Mouse (Mus musculus) stomach, embryonic 14.5 days (tissue): ENCODE measurements at regions not wholly inside any gene's neighbourhood (a gene's known extent, or its start where the extent isn't known, plus 50 kb on each side); places are given as distances from the start of the nearest gene placed in this dataset.

Source experiments
- ATAC-seq: fragments of 200-750 bp; cut with Nextera tagmentation; 2 replicates; pipeline ENCODE4 v1.8.0; 2017; ENCODE audit warnings: low read depth, moderate TSS enrichment; ENCODE audit not compliant: insufficient number of reproducible peaks, insufficient read depth, low FRiP score
- H3K27ac ChIP-seq: fragments of 300-500 bp; sonication (generic); 2 replicates; pipeline ENCODE4 v1.5.1; 2014; ENCODE audit warnings: mild to moderate bottlenecking, low read length, moderate library complexity, mixed read lengths
- H3K27me3 ChIP-seq: fragments of 300-500 bp; sonication (generic); 2 replicates; pipeline ENCODE4 v1.6.1; 2014; ENCODE audit warnings: low read length, control low read depth, mixed read lengths; ENCODE audit not compliant: control insufficient read depth, insufficient read depth
- H3K36me3 ChIP-seq: fragments of 300-500 bp; sonication (generic); 2 replicates; pipeline ENCODE4 v1.6.1; 2014; ENCODE audit warnings: mild to moderate bottlenecking, control low read depth, low read length, moderate library complexity, mixed read lengths; ENCODE audit not compliant: control insufficient read depth, insufficient read depth
- H3K4me1 ChIP-seq: fragments of 300-500 bp; sonication (generic); 2 replicates; pipeline ENCODE4 v1.6.1; 2014; ENCODE audit warnings: low read length, control low read depth, mixed read lengths; ENCODE audit not compliant: control insufficient read depth, insufficient read depth
- H3K4me2 ChIP-seq: fragments of 300-500 bp; sonication (generic); replicated peaks from 2 replicates; pipeline ENCODE4 v1.6.1; 2014; ENCODE audit warnings: low read depth, low read length, control low read depth
- H3K4me3 ChIP-seq: fragments of 300-500 bp; sonication (generic); 2 replicates; pipeline ENCODE4 v1.5.1; 2014; ENCODE audit warnings: low read depth, low read length, control low read depth
- H3K9ac ChIP-seq: fragments of 300-500 bp; sonication (generic); replicated peaks from 2 replicates; pipeline ENCODE4 v1.6.1; 2014; ENCODE audit warnings: low read depth, mild to moderate bottlenecking, control low read depth, low read length, moderate library complexity, mixed read lengths
- H3K9me3 ChIP-seq: fragments of 300-500 bp; sonication (generic); 2 replicates; pipeline ENCODE4 v1.6.1; 2016; ENCODE audit warnings: low read depth, low read length, control low read depth; ENCODE audit not compliant: control insufficient read depth
- WGBS: fragments of 180-500 bp; shearing (Covaris S2); extraction: QIAGEN DNeasy Blood & Tissue Kit; methylation state at CpG from one replicate; pipeline ENCODE4 v1.1.7; 2014; 5-methylcytosine and 5-hydroxymethylcytosine counted together

GRCm38 (mm10) chr11:48605223-48605824, 194.8 kb upstream of the Rack1 start:
- Histone ChIP-seq H3K36me3 (no peaks in the 10 kb centered on the region), H3K27me3 (no peaks in the 10 kb centered on the region), H3K4me2 (no peak overlapping the region), H3K4me3 (no peak overlapping the region), H3K9ac (no peak overlapping the region), H3K9me3 (no peaks in the 10 kb centered on the region), H3K27ac (peak overlapping the region; percentile 10; the same call in 1 of the 2 replicates), H3K4me1 (no peaks in the 10 kb centered on the region)
- 29% methylated on average over 5 of the region's 5 CpGs for WGBS
- no peak for ATAC-seq

DNA sequence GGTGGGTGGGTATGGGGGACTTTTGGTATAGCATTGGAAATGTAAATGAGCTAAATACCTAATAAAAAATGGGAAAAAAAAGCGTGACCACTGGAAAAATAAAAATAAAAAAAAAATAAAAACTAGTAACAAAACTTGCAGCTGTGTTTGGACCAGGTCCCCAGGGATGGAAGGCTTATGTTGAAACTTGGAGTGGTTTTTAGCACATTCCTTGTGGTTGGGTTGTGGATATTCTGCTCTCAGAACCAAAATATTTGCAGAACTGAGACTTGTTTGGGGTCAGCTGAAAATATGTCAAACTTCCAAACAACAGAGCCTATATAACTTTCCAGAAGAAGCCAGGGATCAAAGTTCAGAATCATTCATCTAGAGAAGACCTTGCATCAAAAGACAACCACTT, 199.0 kb upstream of the Rack1 start:
- 71% methylated on average over 1 of the region's 1 CpGs for WGBS
- Histone ChIP-seq H3K9me3 (no peaks in the 10 kb centered on the region), H3K4me3 (no peak overlapping the region), H3K4me2 (no peak overlapping the region), H3K9ac (no peak overlapping the region), H3K27ac (no peak overlapping the region), H3K27me3 (no peaks in the 10 kb centered on the region), H3K36me3 (no peaks in the 10 kb centered on the region), H3K4me1 (no peaks in the 10 kb centered on the region; the same call in 1 of the 2 replicates)
- ATAC-seq: no peak

GRCm38 (mm10) chr11:48599573-48600127, 200.5 kb upstream of the Rack1 start:
- Histone ChIP-seq H3K36me3 (no peaks in the 10 kb centered on the region), H3K9ac (no peak overlapping the region), H3K27me3 (no peaks in the 10 kb centered on the region), H3K4me1 (no peaks in the 10 kb centered on the region; the same call in 1 of the 2 replicates), H3K27ac (no peak overlapping the region), H3K4me3 (no peak overlapping the region), H3K4me2 (no peak overlapping the region), H3K9me3 (no peaks in the 10 kb centered on the region)
- WGBS: 41% methylated on average over 5 of the region's 5 CpGs
- ATAC-seq: no peak

- Histone ChIP-seq H3K27ac (no peak overlapping the region), H3K9me3 (no peaks in the 10 kb centered on the region)
These were observed 201.1 kb upstream of the Rack1 start for GRCm38 (mm10) chr11:48599033-48599432.

DNA sequence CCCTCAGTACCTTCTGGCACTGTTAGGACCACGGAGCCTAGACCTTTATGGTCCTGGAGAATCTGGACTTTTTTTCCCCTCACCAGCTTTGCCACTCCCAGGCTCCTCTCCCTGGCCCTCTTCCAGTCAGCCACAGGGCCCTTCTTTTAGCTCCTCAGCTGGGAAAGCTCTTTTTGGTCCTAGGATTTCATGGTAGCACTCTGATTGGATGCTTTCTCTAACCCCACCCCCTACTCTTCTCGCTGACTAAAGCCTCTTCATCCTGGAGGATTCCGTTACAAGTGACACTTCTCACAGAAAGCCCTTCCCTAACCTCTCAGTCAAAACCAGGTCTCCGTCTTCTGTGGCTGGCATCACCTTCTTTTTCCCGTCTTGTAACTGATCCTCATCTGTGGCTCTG, 205.7 kb upstream of the Rack1 start:
- H3K9me3 ChIP-seq: no peaks in the 10 kb centered on the region
- H3K27me3 ChIP-seq: no peaks in the 10 kb centered on the region
- H3K36me3 ChIP-seq: no peaks in the 10 kb centered on the region
- no peak overlapping the region for H3K4me3 ChIP-seq
- no peak overlapping the region for H3K4me2 ChIP-seq
- H3K9ac ChIP-seq: no peak overlapping the region
- WGBS: 22% methylated on average over 5 of the region's 5 CpGs
- H3K27ac ChIP-seq: no peak overlapping the region
- no peaks in the 10 kb centered on the region; the same call in 1 of the 2 replicates for H3K4me1 ChIP-seq
- no peak for ATAC-seq

More at GRCm38 (mm10) chr11:48599033-48599432, 201.1 kb upstream of the Rack1 start:
- no peak overlapping the region for H3K4me2 ChIP-seq
- no peak overlapping the region for H3K4me3 ChIP-seq
- H3K4me1 ChIP-seq: no peaks in the 10 kb centered on the region; the same call in 1 of the 2 replicates
- no peaks in the 10 kb centered on the region for H3K27me3 ChIP-seq
- no peaks in the 10 kb centered on the region for H3K36me3 ChIP-seq
- no peak overlapping the region for H3K9ac ChIP-seq
- no peak for ATAC-seq

DNA sequence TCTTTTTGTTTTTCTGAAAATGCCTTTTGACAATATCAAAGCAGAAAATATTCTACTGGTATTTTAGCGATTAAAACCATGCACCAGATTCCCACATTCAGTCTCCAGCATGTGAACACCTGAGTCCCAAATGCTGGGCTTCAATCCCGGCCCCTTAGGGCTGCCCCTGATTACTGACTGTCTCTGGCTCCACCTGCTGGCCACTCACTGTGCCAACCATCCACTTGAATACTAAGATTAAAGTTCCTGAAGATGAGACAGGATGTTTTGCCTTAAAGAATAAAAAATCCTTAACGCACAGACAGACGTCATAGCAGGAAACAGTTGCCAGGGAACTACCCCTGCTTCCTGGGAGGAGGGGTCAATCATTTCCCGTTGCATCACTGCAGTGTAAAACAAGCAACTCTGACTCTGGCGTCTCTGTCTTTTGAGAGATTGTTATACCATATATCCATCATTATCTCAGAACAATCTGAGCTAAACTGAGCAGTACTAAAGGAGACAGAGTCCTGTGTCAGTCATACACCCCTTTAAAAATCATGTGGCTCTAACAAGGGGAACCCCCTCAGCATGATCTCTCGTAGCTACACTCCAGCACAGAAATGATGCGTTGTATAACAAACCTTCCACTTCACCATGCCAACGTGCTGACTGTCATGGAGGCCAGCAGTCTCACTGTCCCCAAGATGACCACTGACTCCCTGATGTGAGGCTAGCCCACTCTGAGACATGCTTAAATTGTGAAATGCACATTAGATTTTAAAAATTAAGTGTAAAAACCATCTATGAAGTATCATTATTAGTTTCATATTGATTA, 211.1 kb upstream of the Rack1 start:
- 29% methylated on average over 9 of the region's 9 CpGs for WGBS
- no peak overlapping the region for H3K4me2 ChIP-seq
- ATAC-seq: 0 out of 2 replicates have a peak, but pooled peaks have one; percentile 46
- no peak overlapping the region for H3K9ac ChIP-seq
- no peak overlapping the region for H3K4me3 ChIP-seq
- no peaks in the 10 kb centered on the region for H3K27me3 ChIP-seq
- H3K9me3 ChIP-seq: no peaks in the 10 kb centered on the region
- no peaks in the 10 kb centered on the region for H3K36me3 ChIP-seq
- no peaks in the 10 kb centered on the region for H3K4me1 ChIP-seq
- no peak overlapping the region for H3K27ac ChIP-seq

DNA sequence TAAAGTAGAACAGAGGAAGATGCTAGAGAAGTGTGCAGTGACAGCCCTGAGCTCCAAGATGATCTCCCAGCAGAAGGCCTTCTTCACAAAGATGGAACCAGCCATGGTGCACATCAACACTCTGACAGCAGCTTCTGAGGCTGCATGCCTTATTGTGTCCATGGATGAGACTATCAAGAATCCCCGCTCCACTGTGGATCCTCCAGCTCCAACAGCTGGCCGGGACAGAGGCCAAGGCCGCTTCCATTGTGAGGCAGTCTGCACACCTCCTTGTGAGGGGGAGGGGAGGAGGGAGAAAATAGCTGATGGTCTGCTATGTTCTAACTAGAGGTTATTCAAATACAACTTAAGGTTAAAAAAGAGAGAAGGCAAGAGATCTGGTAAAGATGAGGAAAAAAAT, 231.4 kb upstream of the Rack1 start:
- H3K27ac ChIP-seq: no peak overlapping the region
- ATAC-seq: no peak
- no peaks in the 10 kb centered on the region for H3K4me1 ChIP-seq

DNA sequence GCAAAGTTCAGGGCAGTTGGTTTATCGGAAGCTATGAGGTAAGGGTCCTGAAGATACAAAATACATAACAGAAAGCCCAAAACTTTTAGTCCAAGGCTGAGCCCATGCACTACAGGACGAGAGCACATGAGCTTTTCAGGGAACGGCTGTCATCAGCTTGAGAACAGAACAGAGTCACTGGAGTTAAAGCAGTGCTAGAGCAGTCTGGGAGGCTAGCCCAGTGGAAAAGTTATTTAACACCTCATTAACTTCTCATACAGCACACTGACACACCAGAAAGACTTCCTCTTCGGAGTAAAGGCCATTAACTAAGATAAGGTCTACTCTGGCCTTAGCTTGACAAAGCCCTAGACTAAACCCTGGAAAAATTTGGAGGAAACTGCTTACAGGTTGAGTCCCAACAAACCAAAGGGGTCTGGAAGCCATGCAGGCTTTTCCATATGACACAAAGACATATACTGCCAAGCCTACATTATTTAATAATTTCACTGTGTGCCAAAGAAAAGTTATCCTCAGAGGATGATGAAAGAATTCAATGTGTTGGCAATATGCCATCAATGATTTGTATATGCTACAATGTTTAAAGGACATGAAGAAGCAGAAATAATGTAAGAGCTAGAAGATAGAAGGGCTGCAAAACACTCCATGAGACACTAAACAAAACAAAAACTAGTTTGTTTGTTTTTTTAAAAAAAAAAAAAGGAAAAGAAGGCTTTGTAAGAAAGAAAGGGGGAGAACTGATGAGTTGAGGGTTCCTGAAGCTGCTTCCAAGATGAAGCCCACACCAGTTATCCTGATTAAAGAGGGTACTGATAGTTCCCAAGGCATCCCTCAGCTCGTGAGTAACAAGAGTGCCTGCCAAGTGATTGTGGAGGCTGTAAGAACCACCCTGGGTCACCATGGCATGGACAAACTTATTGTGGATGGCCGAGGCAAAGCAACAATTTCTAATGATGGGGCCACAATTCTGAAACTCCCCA, 232.3 kb upstream of the Rack1 start:
- no peak for ATAC-seq
- Histone ChIP-seq H3K4me1 (no peaks in the 10 kb centered on the region), H3K9me3 (no peaks in the 10 kb centered on the region), H3K9ac (no peak overlapping the region), H3K36me3 (no peaks in the 10 kb centered on the region), H3K4me3 (no peak overlapping the region), H3K27me3 (no peaks in the 10 kb centered on the region), H3K27ac (no peak overlapping the region), H3K4me2 (no peak overlapping the region)
- 60% methylated on average over 6 of the region's 6 CpGs for WGBS

More for the DNA sequence above, 231.4 kb upstream of the Rack1 start:
- H3K36me3 ChIP-seq: no peaks in the 10 kb centered on the region
- no peak overlapping the region for H3K4me2 ChIP-seq
- no peak overlapping the region for H3K9ac ChIP-seq
- 94% methylated on average over 3 of the region's 3 CpGs for WGBS
- no peaks in the 10 kb centered on the region for H3K9me3 ChIP-seq
- H3K4me3 ChIP-seq: no peak overlapping the region
- H3K27me3 ChIP-seq: no peaks in the 10 kb centered on the region
